Mouse (Mus musculus) thymus, adult 2 months (tissue): Measurements from ENCODE around the gene Cactin.
A peak's percentile ranks its signal among the peaks of the same experiment; 100 is the strongest.

ENCODE experiments used
- CTCF ChIP-seq: fragments of 200-500 bp; IDR thresholded peaks from 2 replicates; pipeline ENCODE4 v1.5.1; 2012; ENCODE audit warnings: mild to moderate bottlenecking, control low read depth, low read length, moderate library complexity, borderline replicate concordance; ENCODE audit not compliant: control insufficient read depth, poor library complexity, insufficient read depth; ENCODE audit errors: extremely low read depth
- POLR2A ChIP-seq: fragments of 200-500 bp; IDR thresholded peaks from 2 replicates; pipeline ENCODE4 v1.6.1; 2012; ENCODE audit warnings: mild to moderate bottlenecking, low read length, control low read depth, moderate library complexity; ENCODE audit not compliant: control insufficient read depth, poor library complexity, insufficient read depth; ENCODE audit errors: extremely low read depth

GRCm38 (mm10) chr10:81328386-81328785 is 7.5 kb downstream of the Cactin start, which contains the start of gene Tbxa2r:
- TF ChIP-seq CTCF = peak; percentile 65; the same call in 1 of the 2 replicates
- peak; percentile 47; the same call in 1 of the 2 replicates for TF ChIP-seq POLR2A
